Mouse (Mus musculus) ES-Bruce4 (cell line): ENCODE measurements around the gene Gm6803. TPM values are rescaled to one million over a fixed set of nuclear protein-coding genes. Genes with fewer than 3 reads are reported as not detected.

Experiments used
- polyA plus RNA-seq: library from polyadenylated mRNA; stranded (reverse); fragments of >200 nt; gene quantifications from 2 replicates; pipeline ENCODE4 v1.2.4, GENCODE M21; 2011; ENCODE audit warnings: low read depth; ENCODE audit not compliant: missing spikeins, insufficient read depth, insufficient read length

Gm6803 gene
- polyA plus RNA-seq, 1 experiment: not detected

Other genes with a start within 250 kb of the Gm6803 start
- 0.38 TPM in 1 of 2 replicates, not detected in the other for gene Gm21319, start 243.0 kb downstream of the Gm6803 start, polyA plus RNA-seq
- gene Gm21936, start 223.3 kb downstream of the Gm6803 start, polyA plus RNA-seq: not detected in 2 replicates
- gene BB287469, start 202.2 kb downstream of the Gm6803 start, polyA plus RNA-seq: not detected in 2 replicates
- not detected in 2 replicates for gene Gm2001, start 176.4 kb downstream of the Gm6803 start, polyA plus RNA-seq
- not detected in 2 replicates for gene Gm2016, start 144.7 kb downstream of the Gm6803 start, polyA plus RNA-seq
- gene Gm2022, start 123.4 kb downstream of the Gm6803 start, polyA plus RNA-seq: not detected in 2 replicates
- gene Gm2035, start 98.9 kb downstream of the Gm6803 start, polyA plus RNA-seq: not detected in 2 replicates
- gene Gm2042, start 64.7 kb downstream of the Gm6803 start, polyA plus RNA-seq: not detected in 2 replicates
- gene Gm2075, start 6.9 kb downstream of the Gm6803 start, polyA plus RNA-seq: not detected in 2 replicates
- not detected in 2 replicates for gene Gm2056, start 8.2 kb upstream of the Gm6803 start, polyA plus RNA-seq
- gene Gm16368, start 64.9 kb upstream of the Gm6803 start, polyA plus RNA-seq: not detected in 2 replicates
- not detected in 2 replicates for gene Gm10436, start 163.3 kb upstream of the Gm6803 start, polyA plus RNA-seq
- not detected in 2 replicates for gene Gm8332, start 231.3 kb upstream of the Gm6803 start, polyA plus RNA-seq